Mouse (Mus musculus) mouse trophoblast stem cell (cell line): ENCODE measurements around the gene Gstm6.

ENCODE experiments used
- in situ Hi-C, 2 experiments: fragments of 300-500 bp; cut with MseI, MboI; formaldehyde crosslinking; loops; 2 replicates in 1 of 2; 3 replicates in 1 of 2; pipeline ENCODE4 v1.15.1; 2025

Gstm6 gene

DNA sequence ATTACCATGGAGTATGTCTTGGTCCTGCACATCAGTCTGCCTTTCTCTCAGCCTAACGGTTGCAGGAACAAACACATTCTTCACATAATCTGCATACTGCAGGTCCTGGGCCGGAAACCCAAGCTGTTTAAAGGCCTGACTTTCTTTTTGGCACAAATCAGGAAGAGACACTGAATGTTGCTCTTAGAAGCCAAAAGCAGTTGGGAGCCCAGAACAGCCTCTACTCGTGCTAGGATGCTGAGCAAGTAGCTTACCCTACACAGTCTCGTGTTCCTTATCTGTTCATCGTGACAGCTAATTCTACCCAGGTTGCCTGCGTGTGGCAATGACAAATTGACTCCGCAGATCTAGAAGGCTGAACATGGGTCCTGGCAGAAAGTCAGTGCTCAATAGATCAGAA, 3.0 kb downstream of the Gstm6 start:
- in situ Hi-C loops = no loop called here

DNA sequence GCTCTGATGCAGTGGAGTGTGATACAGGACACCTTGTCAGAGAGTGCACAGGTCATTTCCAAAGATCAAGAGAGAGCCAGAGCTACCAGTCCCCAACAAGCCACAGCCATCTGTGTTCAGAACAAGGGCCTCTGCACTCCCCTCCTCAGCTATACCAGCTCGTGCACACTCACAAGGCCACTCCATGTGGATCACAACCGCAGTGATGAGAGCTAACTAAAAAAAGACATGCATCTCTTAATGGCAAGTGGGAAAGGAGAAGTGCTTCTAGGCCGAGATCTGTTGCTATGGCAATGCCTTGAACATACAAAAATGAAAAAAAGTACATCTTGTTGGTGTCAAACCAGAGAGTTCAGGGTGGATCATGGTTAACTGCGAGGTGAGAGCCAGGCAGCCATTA, 3.7 kb downstream of the Gstm6 start:
- in situ Hi-C loops = no loop called here

DNA sequence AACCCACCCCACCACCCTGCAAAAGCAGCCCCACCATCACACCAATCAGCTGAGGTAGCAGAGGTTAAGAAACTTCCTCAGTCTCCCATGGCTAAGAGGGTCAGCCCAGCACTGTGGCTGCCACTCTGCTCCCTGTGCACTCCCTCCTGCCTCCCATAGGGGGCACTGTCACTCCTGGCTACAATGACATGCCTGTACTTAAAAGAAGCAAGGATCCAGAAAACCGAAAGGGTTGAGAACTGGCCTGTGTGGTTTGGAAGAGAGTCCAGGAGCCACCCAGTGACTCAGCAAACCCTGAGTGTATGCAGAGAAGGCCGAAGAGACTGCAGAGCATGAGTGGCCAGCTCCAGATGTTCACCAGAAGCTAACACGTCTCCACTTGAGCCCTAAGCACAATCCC, 4.1 kb downstream of the Gstm6 start:
- in situ Hi-C loops = no loop called here

DNA sequence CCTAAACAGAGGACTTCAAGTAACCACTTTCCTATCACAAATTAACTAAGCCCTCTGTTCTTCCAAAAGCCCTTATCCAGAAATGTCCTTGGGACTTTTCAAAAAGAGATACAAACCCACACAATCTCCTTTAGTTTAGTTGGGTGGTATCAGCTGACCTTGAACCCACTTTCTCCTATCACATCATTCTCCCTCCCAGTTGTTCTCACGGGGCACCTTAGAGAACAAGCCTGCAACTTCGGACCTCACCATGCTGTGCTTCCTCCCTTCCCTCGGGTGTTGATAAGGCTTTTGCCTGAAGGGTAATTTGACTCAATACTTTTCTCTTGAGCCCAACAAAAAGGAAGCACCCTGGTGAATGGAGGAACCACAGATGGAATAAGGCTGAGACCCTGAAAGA, 7.7 kb downstream of the Gstm6 start:
- in situ Hi-C loops = no loop called here

DNA sequence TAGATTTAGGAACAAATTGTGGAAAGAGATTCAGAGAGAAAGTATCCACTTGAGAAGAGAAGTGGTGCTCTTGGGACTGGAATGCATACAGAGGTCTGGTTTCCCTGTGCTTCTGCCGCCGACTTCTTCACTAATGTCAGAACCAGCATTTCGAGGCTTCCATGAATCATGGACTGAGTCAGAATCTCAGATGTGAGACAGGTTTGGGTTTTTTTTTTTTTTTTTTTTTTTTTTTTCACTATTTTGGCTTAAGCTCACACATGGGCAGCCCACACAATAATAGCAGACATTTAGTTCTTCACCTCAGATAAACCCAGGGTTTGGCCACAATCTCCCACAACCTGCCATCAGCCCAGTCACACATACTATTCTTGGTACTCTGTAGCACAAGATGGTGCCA, 8.3 kb downstream of the Gstm6 start:
- in situ Hi-C loops = no loop called here

DNA sequence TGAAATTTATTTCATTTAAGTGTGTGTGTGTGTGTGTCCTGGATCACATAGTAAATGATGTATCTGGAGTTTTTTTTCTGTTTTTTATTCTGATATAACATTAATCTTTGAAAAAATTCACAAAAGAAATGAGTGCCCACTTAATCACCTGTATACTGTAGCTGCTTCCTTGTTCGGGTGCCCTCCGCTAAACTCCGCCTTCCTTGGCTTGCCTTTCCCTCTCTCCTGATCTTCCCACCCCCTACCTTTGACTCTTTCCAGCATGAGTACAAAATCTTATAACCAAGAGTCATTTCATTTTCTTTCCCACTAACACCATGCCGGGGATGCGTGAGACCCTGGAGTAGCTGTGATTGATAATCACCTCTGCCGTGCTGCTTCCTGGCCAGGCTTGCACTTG, 11.4 kb downstream of the Gstm6 start:
- in situ Hi-C loops = no loop called here

DNA sequence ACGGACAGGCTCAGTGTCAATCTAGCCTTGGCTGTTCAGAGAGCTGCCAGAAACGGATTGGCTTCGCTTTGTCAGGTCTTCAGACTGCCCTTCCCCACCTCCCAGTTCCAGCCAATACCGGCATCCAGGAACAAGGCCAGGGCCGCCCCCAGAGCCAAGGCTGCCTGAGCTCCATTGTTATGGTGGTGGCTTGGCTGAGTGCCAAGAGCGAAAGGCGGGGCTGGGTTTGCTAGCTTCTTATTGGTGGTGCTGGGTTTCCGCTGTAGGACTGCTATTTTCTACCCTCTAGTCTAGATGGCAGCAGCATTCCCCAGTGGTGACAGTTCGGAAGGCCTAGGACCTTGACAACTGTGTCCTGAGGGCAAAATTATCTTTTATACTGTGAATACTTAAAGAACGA, 11.9 kb downstream of the Gstm6 start, which contains the start of gene Gstm7:
Gstm7 (minus strand) TSS at position 148 of the 400 bp plus-strand sequence.
- in situ Hi-C loops = no loop called here

DNA sequence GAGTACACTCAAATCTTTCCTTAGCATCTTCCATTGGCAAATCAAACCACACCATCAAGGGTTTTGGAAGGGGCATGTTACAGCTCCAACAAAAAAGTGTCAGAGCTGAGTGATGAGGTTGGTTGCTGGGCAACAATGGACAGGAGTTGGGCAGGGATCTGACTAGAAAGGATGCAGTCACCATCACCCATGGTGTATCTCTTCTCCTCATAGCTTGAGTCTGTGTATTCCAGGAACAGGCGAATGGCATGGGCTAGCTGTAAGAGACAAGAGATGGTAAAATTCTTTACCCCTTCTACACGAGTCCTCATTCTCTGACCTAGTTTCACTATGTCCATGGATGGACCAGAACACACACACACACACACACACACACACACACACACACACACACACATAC, 12.4 kb downstream of the Gstm6 start:
- in situ Hi-C loops = no loop called here

DNA sequence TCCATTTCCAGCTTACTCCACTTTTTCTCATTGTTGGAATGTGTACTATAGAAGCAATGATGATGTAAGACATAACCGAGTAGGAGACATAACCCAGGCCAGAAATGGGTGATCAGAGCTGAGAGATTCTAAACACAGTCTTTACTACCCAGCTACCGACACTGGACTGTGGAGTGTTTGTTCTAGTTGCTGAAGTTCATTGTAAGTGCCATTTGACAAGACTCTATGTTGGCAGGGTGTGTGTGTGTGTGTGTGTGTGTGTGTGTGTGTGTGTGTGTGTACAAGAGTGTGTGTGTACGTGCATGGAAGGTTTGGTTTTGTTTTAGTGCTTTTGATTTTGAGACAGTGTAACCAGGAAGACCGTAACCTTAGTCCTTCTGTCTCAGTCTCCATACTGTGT, 13.8 kb downstream of the Gstm6 start:
- in situ Hi-C loops = no loop called here

DNA sequence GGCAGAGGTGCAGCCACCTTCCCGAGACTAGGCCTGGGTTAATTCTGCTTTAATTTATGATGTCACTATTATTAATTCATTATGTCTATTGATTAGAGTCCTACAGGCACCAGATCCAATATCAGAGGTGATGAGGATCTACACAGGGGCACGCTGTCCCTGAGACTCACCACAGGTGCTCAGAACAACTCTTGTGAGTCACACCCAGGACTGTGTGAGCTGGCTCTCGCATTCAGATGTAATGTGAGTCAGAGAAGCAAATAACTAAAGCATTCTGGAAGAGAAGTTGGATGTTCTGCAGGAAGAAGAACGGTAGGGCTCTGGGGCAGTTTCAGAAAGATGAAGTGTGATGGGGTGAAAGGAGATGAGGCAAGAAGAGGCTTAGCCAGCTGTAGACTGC, 14.3 kb downstream of the Gstm6 start:
- in situ Hi-C loops = no loop called here

DNA sequence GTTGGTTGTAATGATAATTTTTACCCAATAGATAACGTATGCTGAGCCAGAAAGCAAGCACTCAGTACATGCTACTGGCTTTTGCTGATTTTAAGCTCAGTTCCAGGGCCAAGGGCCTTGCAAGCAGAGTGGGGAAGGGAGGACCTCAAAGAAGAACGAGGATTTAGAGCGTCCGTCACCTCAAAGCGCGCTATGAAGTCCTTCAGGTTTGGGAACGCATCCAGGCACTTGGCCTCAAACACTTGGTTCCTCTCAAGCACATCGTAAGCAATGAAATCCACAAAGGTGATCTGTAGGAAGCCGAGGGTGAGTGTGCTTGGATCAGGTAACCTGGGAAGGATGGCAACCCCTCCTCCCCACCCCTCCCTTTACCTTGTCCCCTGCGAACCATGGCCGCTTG, 14.9 kb downstream of the Gstm6 start:
- in situ Hi-C loops = no loop called here

DNA sequence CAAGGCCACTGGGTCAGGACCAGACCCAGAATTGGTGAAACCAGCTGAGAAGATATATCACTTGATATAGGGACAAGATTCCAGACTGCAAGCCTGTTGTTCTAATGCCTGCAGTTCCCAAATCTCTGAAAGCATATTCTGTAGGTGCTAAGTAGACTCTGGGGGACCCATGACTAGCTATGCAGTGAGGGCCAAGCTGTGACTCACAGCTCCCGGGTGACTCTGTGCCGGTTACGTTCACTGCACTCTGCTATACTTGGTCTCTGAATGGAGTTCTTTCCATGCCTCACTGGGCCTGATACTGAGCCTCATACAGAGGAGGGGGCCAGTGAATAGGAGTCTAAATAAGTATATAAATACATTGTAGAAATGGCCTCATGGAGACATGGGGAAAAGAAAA, 15.7 kb downstream of the Gstm6 start:
- in situ Hi-C loops = no loop called here

DNA sequence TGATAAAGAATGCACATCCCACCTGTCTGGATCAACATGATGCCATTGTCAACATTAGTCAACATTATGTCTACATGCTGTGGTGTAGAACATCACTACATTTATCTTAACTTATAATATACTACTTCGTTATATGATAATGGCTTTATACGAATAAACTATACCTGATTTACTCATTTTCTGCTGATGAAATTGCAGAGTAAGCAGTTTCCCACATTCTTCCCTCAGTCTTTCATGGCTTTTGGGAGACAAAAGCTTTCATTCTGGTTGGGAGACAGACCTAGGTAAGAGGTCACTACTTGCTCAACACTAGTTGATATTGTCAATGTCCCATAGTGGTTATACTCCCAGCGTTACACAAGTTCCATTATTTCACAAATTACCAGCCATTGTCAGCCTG, 18.2 kb downstream of the Gstm6 start:
- in situ Hi-C loops = no loop called here

DNA sequence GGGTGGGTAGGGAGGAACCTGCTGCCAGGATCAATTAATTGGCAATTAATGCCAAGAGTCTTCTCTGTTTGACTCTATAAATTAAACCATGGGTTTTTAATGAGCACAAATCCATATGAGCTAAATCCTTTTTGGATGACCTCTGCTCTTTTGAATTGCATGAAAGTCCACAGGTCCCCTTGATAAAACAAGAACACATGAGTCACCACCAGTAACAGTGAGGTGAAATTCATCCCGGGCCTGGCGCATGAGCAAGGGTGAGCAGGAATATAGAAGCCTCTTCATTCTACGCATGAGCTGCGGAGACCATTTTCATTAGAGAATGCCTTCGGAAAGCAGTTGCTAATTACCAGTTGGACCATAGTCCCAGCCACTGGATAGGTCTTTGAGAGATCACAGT, 23.2 kb downstream of the Gstm6 start:
- in situ Hi-C loops = no loop called here

DNA sequence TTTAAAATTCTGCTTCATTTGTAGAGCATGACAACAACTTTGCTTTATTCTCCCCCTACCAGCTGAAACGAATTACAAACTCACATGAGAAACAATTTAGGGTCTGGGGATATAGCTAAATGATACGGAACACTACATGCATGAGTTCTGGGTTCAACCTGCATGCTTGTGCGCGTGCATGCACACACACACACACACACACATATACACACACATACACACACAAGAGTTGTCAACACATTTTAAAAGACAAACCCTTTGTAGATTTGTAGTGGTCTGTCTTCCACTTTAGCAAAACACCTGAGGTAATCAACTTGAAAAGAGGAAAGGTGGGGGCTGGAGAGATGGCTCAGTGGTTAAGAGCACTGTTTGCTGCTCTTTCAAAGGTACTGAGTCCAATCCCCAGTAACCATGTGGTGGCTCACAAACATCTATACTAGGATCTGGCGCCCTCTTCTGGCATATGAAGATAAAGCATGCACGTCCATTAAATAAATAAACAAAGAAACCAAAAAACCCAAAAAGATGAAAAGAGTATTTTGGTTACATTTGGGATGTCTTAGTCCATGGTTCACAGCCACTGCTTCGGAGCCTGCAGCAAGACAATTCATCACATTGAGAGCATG, 25.7 kb downstream of the Gstm6 start:
- in situ Hi-C loops = loop anchor here in 1 of 2 experiments (5.0 kb wide), 1 partner anchor 46 kb away; no protein-coding TSS in a partner anchor

DNA sequence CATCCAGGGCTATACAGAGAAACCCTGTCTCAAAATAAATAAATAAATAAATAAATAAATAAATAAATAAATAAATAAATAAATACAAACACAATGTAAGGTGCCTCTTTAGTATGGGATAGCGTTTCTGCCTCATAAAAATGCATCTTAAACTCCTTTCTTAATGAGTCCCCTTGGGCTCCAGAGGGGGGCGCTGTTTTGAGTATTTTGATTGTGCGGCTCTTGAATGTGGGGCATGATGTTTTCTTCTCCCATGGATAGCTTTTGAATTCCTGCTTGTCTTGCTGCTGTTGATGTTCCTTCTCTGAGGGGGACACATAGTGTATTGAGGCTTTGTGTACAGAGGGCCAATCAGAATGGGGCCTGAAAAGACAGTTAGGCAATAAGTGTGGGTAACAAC, 26.5 kb downstream of the Gstm6 start:
- in situ Hi-C loops = loop anchor here in 1 of 2 experiments (5.0 kb wide), 1 partner anchor 45 kb away; no protein-coding TSS in a partner anchor

DNA sequence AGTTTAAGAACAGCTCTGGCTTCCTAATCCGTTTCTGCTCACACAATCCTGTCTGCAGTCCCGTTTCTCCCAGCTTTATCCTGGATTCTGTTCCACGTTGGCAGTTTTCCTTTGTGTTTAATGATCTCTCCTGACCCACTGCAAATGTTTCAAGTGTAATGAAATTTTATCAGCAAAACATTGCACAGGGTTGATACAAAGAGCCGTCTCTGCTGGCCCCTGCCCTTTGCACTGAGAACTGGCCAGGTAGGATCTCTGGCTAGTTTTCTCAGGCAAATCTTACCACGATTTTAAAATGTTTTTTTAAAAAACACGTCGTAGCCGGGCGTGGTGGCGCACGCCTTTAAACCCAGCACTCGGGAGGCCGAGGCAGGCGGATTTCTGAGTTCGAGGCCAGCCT, 26.9 kb downstream of the Gstm6 start:
- in situ Hi-C loops = loop anchor here in 1 of 2 experiments (5.0 kb wide), 1 partner anchor 44 kb away; no protein-coding TSS in a partner anchor

DNA sequence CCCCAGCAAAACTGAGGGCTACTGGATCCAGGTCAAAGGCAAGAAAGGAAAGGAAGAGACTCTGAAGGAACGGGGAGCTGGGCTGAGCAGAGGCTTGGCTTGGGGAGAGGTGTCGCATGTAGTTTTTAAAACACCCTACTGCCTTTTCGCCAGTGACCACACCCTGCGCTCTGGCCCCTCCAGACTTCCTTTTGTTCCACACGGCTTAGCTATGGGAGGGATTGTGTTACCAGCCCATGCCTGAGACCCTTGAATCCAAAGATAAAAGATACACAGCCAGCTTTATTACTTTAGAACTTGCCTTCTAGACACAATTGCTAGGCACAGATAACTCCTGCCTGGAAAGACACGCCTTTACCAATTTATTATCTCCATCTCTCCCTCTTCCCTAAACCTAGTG, 37.6 kb downstream of the Gstm6 start:
- in situ Hi-C loops = no loop called here

DNA sequence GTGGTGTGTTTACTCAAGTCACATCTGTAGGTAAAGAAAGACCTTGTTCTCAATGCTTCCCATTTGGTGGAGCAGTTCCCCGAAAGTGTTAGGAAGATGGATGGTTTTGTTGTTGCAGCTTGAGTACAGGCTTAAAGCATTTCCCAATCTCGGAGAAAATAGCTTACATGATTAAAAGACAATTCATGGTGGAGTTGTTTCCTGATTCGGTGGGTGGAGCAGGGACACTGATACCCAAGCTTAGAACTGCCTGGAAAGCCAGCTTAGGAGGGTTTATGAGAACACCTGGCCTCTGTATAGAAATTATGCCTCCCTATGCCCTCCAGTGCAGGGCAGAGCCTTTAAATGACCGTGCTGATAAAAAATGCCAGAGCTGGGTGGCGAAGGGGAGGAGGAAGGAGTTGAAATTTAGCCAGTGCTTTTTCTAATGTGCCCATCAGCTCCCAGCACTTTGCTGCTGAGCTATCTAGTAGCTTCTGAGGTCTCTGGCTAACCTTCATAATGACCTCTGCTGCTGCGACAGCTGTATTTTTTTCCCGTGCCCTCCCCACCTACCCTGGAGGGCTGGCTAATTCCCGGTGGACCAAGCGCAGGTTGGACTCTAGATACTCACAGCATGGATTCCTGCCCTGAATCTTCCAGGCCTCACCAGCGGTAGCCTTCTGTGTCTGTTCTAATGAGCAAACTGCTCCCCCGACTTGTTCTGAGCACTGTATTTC, 42.4 kb downstream of the Gstm6 start:
- in situ Hi-C loops = no loop called here

DNA sequence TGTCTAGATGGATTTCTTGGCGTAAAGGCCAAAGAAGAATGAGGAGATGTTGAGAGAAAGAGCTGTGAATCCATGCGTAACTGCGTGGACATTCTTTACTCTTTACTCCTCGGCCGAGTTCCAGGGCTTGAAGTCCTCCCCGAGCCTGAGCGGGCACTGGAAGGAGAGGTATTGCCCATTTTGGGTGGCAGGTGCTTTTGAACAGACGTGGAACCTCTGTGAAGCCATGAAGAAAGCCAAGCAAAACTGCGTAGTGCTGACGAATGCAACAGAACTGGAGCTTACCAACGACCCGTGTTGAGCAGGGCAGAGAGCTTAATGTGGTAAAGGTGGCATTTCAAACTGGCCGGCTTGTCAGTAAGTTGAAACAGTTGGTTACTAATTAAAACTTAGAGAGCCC, 44.9 kb downstream of the Gstm6 start:
- in situ Hi-C loops = no loop called here

DNA sequence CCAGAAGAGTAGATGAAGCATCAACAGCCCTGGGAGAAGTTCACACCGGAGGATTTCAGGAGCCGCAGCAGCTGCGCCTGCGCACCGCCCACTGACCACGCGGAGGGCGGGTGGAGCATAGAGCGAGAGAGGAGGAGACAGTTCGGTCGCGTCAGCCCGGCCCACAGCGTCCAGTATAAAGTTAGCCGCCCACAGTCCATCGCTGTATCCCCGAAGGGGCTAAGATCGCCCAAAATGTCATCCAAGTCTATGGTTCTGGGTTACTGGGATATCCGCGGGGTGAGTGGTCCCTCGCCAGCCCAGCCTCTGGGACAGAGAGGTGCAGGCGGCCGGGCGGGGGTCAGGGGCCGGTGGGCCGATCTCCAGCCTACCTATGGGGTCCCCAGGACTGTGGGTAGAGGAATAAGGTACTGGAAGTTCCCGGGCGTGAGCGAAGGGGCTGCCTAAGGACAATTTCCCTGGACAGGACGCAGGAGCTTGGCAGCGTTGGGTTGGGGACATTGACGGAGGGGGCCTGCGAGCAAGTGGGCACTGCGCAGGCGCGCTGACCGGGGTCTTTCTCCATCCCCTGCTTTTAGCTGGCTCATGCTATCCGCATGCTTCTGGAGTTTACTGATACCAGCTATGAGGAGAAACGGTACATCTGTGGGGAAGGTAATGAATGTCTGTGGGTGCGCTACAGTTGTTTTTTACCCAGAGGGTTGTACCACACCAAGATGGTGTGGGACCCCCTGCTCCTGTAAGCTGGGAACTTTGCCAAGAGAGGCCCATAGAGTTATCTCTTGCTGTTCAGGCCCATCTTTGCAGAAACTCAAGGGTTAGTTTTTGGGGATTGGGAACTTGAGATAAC, 47.6 kb downstream of the Gstm6 start, which contains the start of gene Gstm5:
Gstm5 (plus strand) TSS at position 102 of the 850 bp plus-strand sequence.
- in situ Hi-C loops = no loop called here

DNA sequence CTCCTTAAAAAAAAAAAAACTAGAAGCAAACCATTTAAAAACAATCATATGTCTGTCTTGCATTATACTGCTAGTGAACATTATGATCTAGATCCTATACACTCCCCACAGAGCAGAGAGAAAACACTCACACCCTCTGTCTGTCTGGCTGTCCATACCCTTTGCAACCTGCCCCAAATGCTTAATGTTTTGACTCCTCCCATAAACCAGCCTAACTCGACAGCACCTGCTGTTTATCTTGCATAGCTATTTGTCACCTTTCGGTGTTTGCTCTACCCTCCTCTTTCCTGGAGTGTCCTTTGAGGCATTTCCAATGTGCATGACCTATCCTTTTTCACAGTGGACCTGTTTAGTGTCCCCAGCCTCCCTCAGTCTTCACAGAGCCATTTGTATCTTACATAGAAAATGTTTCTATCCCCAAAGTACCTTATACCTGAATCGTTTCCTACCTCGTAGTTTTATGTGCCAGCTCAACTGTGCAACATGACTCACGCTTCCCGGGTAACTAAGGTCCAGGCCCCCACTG, 48.3 kb downstream of the Gstm6 start:
- in situ Hi-C loops = no loop called here
